ENCODE assay signal across 8 mouse cellular contexts in genomic region chr11:102581281-102582015, GRCm38 (mm10). TPM values are rescaled to one million over a fixed set of nuclear protein-coding genes. Genes with fewer than 3 reads are reported as not detected.
DNase-seq lines count a peak whose midpoint lies in the region; ATAC-seq lines count a peak whose summit lies in the region.

No protein-coding gene starts in this region.

- WGBS in embryonic facial prominence, embryonic 12.5 days = 22% methylated on average over 11 of the region's 11 CpGs
- 14% methylated on average over 11 of the region's 11 CpGs for WGBS in hindbrain, embryonic 11.5 days

- H3K27ac ChIP-seq in embryonic facial prominence, embryonic 12.5 days = peak overlapping the region; percentile 76
- H3K27ac ChIP-seq in hindbrain, embryonic 11.5 days (ENCODE audit: low read depth, low read length) = peak overlapping the region; percentile 42

- no peak overlapping the region for H3K4me3 ChIP-seq in embryonic facial prominence, embryonic 12.5 days
- H3K4me3 ChIP-seq in hindbrain, embryonic 11.5 days (ENCODE audit: low read depth, low read length) = no peak overlapping the region

- peaks cover 49% of the 10 kb centered on the region for H3K4me1 ChIP-seq in embryonic facial prominence, embryonic 12.5 days
- peaks cover 12% of the 10 kb centered on the region for H3K4me1 ChIP-seq in hindbrain, embryonic 11.5 days (replicated peaks; ENCODE audit: control insufficient read depth, insufficient read depth, low read length)

- H3K27me3 ChIP-seq in embryonic facial prominence, embryonic 12.5 days = no peaks in the 10 kb centered on the region
- H3K27me3 ChIP-seq in hindbrain, embryonic 11.5 days (ENCODE audit: control insufficient read depth, insufficient read depth, low read length) = no peaks in the 10 kb centered on the region

- DNase-seq in kidney, postnatal 10 days = peak; percentile 42
- no peak for DNase-seq in kidney, adult 11 months
- DNase-seq in hindbrain, embryonic 11.5 days (ENCODE audit: low spot score) = no peak
- DNase-seq in neural tube, embryonic 10.5 days (ENCODE audit: extremely low spot score, low spot score) = peak; percentile 35
- DNase-seq in spleen, postnatal 4 days (ENCODE audit: low spot score in 2 of 2) = no peak
- no peak for DNase-seq in urinary bladder, adult 2 months (ENCODE audit: low spot score)
- no peak for DNase-seq in gastrocnemius, postnatal 25 days

- H3K4me2 ChIP-seq in embryonic facial prominence, embryonic 12.5 days (replicated peaks) = no peak overlapping the region
- 0 out of 2 replicates have a peak overlapping the region, but pooled peaks have one; percentile 5 for H3K4me2 ChIP-seq in hindbrain, embryonic 11.5 days (replicated peaks; ENCODE audit: low read depth, low read length)

- H3K9ac ChIP-seq in embryonic facial prominence, embryonic 12.5 days = 0 out of 2 replicates have a peak overlapping the region, but pooled peaks have one; percentile 0
- H3K9ac ChIP-seq in hindbrain, embryonic 11.5 days (ENCODE audit: low read depth, low read length) = no peak overlapping the region

- no peaks in the 10 kb centered on the region for H3K36me3 ChIP-seq in embryonic facial prominence, embryonic 12.5 days
- H3K36me3 ChIP-seq in hindbrain, embryonic 11.5 days (ENCODE audit: control insufficient read depth, insufficient read depth, low read length) = no peaks in the 10 kb centered on the region

- ATAC-seq in embryonic facial prominence, embryonic 12.5 days (ENCODE audit: insufficient number of reproducible peaks, insufficient read depth, low FRiP score, low TSS enrichment) = no peak
- no peak for ATAC-seq in hindbrain, embryonic 11.5 days (ENCODE audit: low FRiP score)

- H3K9me3 ChIP-seq in embryonic facial prominence, embryonic 12.5 days = no peaks in the 10 kb centered on the region
- no peaks in the 10 kb centered on the region for H3K9me3 ChIP-seq in hindbrain, embryonic 11.5 days (ENCODE audit: control insufficient read depth, low read length)

RNA-seq across cellular contexts. Expression of gene Gm11627, which starts 2.2 kb away (rescaled TPM):
- 11.8 and 12.3 TPM in 2 replicates for polyA plus RNA-seq in embryonic facial prominence, embryonic 12.5 days (2016; fragmentation: Nextera tagmentation; extraction: Ambion mirVana)
- polyA plus RNA-seq in hindbrain, embryonic 11.5 days (2014; fragmentation: Nextera tagmentation; extraction: Ambion mirVana) = 5.6 and 7.3 TPM in 2 replicates
- polyA plus RNA-seq in urinary bladder, adult 2 months (2012; rRNA removed) = 53.0 and 56.5 TPM in 2 replicates
- under 1 TPM in 1 of 2 experiments, not detected in 1; 0.43 TPM for total RNA-seq in gastrocnemius, postnatal 25 days (2021)

RNA-seq across cellular contexts. Expression of gene Fzd2, which starts 22.7 kb away (rescaled TPM):
- polyA plus RNA-seq in embryonic facial prominence, embryonic 12.5 days (2016; fragmentation: Nextera tagmentation; extraction: Ambion mirVana) = 93.6 and 97.8 TPM in 2 replicates
- polyA plus RNA-seq in hindbrain, embryonic 11.5 days (2014; fragmentation: Nextera tagmentation; extraction: Ambion mirVana) = 29.5 and 31.7 TPM in 2 replicates
- 53.7 and 54.9 TPM in 2 replicates for polyA plus RNA-seq in urinary bladder, adult 2 months (2012; rRNA removed)
- total RNA-seq in gastrocnemius, postnatal 25 days (2021) = 1 to 10 TPM; 2.5 to 2.7 TPM

RNA-seq across cellular contexts. Expression of gene Gpatch8, which starts 25.3 kb away (rescaled TPM):
- 68.7 and 69.1 TPM in 2 replicates for polyA plus RNA-seq in embryonic facial prominence, embryonic 12.5 days (2016; fragmentation: Nextera tagmentation; extraction: Ambion mirVana)
- polyA plus RNA-seq in hindbrain, embryonic 11.5 days (2014; fragmentation: Nextera tagmentation; extraction: Ambion mirVana) = 48.8 and 68.1 TPM in 2 replicates
- polyA plus RNA-seq in urinary bladder, adult 2 months (2012; rRNA removed) = 17.5 and 23.9 TPM in 2 replicates
- 10 to 100 TPM; 17.5 to 19.6 TPM for total RNA-seq in gastrocnemius, postnatal 25 days (2021)

Comparison
In these comparisons a context has a peak if more than half of its experiments do, and no peak if none do; other contexts are left out.
1. DNase-seq: peak in kidney, postnatal 10 days (single experiment) and neural tube, embryonic 10.5 days (single experiment); none in kidney, adult 11 months (single experiment), hindbrain, embryonic 11.5 days (single experiment), spleen, postnatal 4 days (0 of 2), urinary bladder, adult 2 months (single experiment) and gastrocnemius, postnatal 25 days (single experiment).